Mouse (Mus musculus) embryonic facial prominence, embryonic 13.5 days (tissue): ENCODE measurements around the gene Vac14. TPM values are rescaled to one million over a fixed set of nuclear protein-coding genes. Genes with fewer than 3 reads are reported as not detected.

Experiments used
- ATAC-seq: fragments of 200-750 bp; cut with Nextera tagmentation; 2 replicates; pipeline ENCODE4 v1.8.0; 2017; ENCODE audit warnings: low read depth; ENCODE audit not compliant: insufficient number of reproducible peaks, insufficient read depth, low FRiP score, low TSS enrichment
- H3K27ac ChIP-seq: fragments of 300-500 bp; sonication (generic); 2 replicates; pipeline ENCODE4 v1.5.1; 2015; ENCODE audit warnings: moderate library complexity, mild to moderate bottlenecking, inconsistent platforms
- H3K27me3 ChIP-seq: fragments of 300-500 bp; sonication (generic); 2 replicates; pipeline ENCODE4 v1.6.1; 2015; ENCODE audit warnings: mild to moderate bottlenecking, inconsistent platforms
- H3K36me3 ChIP-seq: fragments of 300-500 bp; sonication (generic); 2 replicates; pipeline ENCODE4 v1.6.1; 2015; ENCODE audit warnings: mild to moderate bottlenecking, inconsistent platforms
- H3K4me1 ChIP-seq: fragments of 300-500 bp; sonication (generic); 2 replicates; pipeline ENCODE4 v1.6.1; 2015; ENCODE audit warnings: inconsistent platforms
- H3K4me2 ChIP-seq: fragments of 300-500 bp; sonication (generic); 2 replicates; pipeline ENCODE4 v1.6.1; 2015; ENCODE audit warnings: moderate library complexity, mild to moderate bottlenecking, inconsistent platforms
- H3K4me3 ChIP-seq: fragments of 300-500 bp; sonication (generic); 2 replicates; pipeline ENCODE4 v1.5.1; 2015; ENCODE audit warnings: mild to moderate bottlenecking, inconsistent platforms
- H3K9ac ChIP-seq: fragments of 300-500 bp; sonication (generic); 2 replicates; pipeline ENCODE4 v1.6.1; 2015; ENCODE audit warnings: mild to moderate bottlenecking, inconsistent platforms
- H3K9me3 ChIP-seq: fragments of 300-500 bp; sonication (generic); 2 replicates; pipeline ENCODE4 v1.6.1; 2016; ENCODE audit warnings: inconsistent platforms
- WGBS: fragments of 180-500 bp; shearing (Covaris S2); methylation state at CpG from one replicate; pipeline ENCODE4 v1.1.7; 2015; ENCODE audit warnings: mixed read lengths; 5-methylcytosine and 5-hydroxymethylcytosine counted together
- polyA plus RNA-seq: library from polyadenylated mRNA; unstranded; fragments of >200 nt; fragmentation: Nextera tagmentation; extraction: Ambion mirVana; gene quantifications from 2 replicates; pipeline ENCODE4 v1.2.1, GENCODE M21; 2015

The Vac14 gene
- polyA plus RNA-seq, 1 experiment from 2014 or later, result 19.8 TPM

DNA sequence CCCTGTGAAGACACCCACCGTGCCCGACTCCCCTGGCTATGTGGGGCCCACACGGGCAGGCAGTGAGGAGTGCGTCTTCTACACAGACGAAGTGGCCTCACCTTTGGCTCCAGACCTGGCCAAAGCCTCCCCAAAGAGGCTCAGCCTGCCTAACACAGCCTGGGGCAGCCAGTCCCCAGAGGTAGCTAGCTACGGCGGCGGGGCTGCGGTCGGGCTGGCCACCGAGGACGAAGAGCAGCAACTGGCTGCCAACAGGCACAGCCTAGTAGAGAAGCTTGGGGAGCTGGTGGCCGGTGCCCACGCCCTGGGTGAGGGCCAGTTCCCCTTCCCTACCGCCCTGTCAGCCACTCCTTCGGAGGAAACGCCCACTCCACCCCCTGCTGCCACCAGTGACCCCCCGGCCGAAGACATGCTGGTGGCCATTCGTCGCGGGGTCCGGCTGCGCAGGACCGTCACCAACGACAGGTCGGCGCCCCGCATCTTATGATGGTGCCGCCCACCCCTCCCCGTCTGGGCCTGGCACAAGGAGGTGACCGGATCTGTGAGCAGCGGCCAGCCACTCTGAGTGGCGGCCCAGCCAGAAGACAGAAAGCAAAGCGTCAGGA, 120.3 kb downstream of the Vac14 start:
- Histone ChIP-seq H3K4me1 (no peaks in the 10 kb centered on the region), H3K4me3 (no peak overlapping the region), H3K27me3 (no peaks in the 10 kb centered on the region), H3K36me3 (peaks cover 84% of the 10 kb centered on the region), H3K4me2 (no peak overlapping the region), H3K9ac (no peak overlapping the region), H3K9me3 (no peaks in the 10 kb centered on the region), H3K27ac (no peak overlapping the region)
- WGBS, result 95% methylated on average over 35 of the region's 35 CpGs
- no peak; the same call in 1 of the 2 replicates for ATAC-seq

DNA sequence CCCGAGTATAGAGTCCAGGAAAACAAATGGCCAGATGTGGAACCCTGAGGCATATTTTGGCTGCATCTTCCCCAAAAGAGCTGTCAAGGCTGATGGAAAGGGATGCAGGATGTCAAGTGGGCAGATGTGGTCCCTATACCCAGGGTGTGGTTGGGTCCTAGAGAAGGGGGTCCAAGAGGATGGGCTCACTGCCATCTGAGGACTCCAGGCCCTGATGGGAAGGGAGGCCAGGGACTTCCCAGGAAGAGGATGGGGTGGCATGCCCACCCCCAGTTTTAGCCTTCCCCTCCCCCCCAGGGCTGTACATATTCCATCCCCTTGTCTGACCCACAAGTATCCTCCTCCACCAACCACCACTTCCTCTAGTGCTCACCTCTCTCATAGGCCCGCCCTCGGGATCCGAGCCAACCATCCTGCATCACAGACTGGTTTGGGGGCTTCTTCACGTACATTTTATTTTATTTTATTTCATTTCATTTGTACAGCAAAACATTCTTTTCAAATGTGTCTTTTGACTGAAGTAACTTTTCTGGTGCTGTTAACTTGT, 122.3 kb downstream of the Vac14 start:
- H3K4me2 ChIP-seq, result no peak overlapping the region
- no peaks in the 10 kb centered on the region for H3K4me1 ChIP-seq
- no peak overlapping the region for H3K9ac ChIP-seq
- H3K4me3 ChIP-seq, result no peak overlapping the region
- H3K9me3 ChIP-seq, result no peaks in the 10 kb centered on the region
- H3K27ac ChIP-seq, result no peak overlapping the region
- no peak for ATAC-seq
- peaks cover 65% of the 10 kb centered on the region for H3K36me3 ChIP-seq
- no peaks in the 10 kb centered on the region for H3K27me3 ChIP-seq
- WGBS, result 84% methylated on average over 5 of the region's 5 CpGs

DNA sequence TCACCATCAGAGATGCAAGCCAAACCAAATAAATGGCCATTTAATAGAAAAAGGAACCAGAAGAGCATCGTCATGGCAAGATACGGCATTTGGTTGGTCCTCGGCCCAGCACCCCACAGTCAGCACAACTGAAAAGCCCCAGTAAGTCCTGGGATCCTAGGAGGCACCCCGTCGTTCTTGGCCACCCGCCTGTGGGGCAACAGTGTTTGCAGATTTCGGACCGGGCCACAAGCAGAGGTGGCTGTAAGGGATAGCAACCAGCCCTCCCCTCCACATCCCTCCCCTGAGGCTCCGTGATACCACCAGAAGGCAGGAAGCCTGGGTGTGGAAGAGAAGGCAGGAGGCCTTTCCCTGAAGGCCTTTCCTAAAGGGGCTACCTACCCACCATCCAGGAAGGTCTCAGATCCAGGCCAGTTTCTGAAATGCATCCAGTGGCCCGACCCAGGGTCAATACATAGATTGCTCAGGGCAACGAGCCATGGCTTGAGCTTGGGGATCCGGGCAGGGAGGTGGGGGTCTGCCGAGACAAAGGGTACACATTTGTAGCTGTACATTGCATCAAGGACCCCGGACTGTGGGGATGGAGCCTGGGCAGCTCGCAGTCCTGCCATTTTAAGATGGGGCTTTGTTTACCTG, 123.5 kb downstream of the Vac14 start:
- H3K36me3 ChIP-seq, result peaks cover 53% of the 10 kb centered on the region

DNA sequence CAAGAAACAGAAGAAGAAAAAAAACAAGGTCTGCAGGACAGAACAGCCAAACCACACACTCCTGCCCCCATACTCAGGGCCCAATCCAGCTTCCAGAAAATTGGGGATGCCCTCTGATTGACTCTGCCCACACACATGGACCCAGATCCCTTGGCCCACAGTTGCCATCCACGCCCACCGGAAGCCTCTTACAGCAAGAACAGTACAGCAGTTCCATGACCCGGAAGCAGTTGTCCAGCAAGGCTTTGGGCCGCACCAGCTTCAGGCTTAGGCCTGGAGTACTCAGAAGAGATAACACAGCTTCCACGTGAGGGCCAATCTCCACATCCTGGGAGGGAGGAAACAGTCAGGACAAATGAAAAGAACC, 124.0 kb downstream of the Vac14 start:
- Histone ChIP-seq H3K4me3 (no peak overlapping the region), H3K4me2 (no peak overlapping the region), H3K27me3 (no peaks in the 10 kb centered on the region), H3K4me1 (no peaks in the 10 kb centered on the region), H3K9ac (no peak overlapping the region), H3K27ac (no peak overlapping the region), H3K9me3 (no peaks in the 10 kb centered on the region), H3K36me3 (peaks cover 48% of the 10 kb centered on the region)
- 90% methylated on average over 5 of the region's 5 CpGs for WGBS
- no peak for ATAC-seq

More for the DNA sequence above, 123.5 kb downstream of the Vac14 start:
- H3K9me3 ChIP-seq, result no peaks in the 10 kb centered on the region
- no peak overlapping the region for H3K4me3 ChIP-seq
- no peak overlapping the region for H3K4me2 ChIP-seq
- no peaks in the 10 kb centered on the region for H3K27me3 ChIP-seq
- 78% methylated on average over 15 of the region's 15 CpGs for WGBS
- H3K27ac ChIP-seq, result no peak overlapping the region
- H3K4me1 ChIP-seq, result no peaks in the 10 kb centered on the region
- H3K9ac ChIP-seq, result no peak overlapping the region
- ATAC-seq, result no peak

DNA sequence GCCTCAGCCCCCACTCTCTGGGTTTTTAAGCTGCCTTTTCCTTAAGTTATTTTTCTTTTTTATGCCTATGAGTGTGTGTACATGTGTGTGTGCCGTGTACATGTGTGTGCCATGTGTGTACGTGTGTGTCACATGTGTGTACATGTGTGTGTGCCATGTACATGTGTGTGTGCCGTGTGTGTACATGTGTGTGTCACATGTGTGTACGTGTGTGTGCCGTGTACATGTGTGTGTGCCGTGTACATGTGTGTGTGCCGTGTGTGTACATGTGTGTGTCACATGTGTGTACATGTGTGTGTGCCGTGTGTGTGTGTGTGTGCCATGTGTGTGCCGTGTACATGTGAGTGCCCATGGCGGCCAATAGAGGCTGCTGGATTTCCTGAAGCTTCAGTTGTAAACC, 126.8 kb downstream of the Vac14 start:
- no peak overlapping the region for H3K4me3 ChIP-seq
- H3K27me3 ChIP-seq, result no peaks in the 10 kb centered on the region
- H3K9ac ChIP-seq, result no peak overlapping the region
- peaks cover 21% of the 10 kb centered on the region for H3K36me3 ChIP-seq
- H3K9me3 ChIP-seq, result no peaks in the 10 kb centered on the region
- no peaks in the 10 kb centered on the region for H3K4me1 ChIP-seq
- ATAC-seq, result no peak
- H3K4me2 ChIP-seq, result no peak overlapping the region
- 91% methylated on average over 10 of the region's 10 CpGs for WGBS
- H3K27ac ChIP-seq, result no peak overlapping the region

DNA sequence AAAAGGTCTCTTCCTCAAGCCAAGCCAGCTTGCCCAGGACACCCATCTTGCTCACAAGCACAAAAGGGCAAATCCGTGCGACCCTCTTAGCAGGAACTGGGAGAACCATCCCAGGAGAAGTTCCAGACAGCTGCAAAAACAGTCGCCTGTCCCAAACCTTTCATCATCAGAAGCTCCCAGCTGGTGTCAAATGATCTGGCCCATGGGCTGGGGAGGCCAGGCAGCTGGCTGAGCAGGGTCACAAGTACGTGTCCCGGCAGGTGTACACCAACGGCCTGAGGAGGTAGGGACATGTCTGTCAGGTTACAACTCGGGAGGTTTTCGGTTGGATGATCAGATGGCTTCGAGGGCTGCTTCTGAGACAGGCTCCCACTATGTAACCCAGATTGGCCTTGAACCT, 128.3 kb downstream of the Vac14 start:
- no peak overlapping the region for H3K27ac ChIP-seq
- no peak for ATAC-seq

DNA sequence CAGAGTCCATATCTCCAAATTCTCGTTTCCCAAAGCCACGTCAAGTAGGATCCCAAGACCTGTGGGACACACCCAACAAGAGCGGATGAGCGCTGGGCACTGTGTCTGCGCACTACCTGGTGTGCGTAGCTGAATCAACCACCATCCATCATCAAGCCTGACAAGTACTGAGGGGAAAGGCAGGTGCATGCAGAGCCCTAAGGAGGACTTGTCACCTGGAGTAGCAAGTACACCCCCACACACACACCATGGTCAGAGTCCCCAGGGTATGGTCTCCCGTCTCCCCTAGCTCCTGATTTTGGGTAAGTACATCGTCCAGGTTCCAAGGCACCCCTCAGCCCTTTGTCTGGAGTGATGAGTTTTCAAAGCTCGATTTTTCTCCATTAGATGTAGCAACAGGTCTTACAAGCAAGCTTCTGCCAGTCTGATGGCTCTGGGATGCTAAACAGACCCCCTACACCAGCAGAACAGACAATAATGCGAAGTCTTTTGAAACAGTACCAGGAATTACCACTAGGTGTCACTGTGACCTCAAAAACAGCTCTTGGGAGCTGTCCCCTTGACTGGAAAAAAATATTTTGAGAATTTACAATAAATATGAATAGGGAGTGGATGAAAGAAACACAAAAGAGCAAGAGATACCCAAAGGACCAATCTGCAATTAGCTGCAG, 131.2 kb downstream of the Vac14 start:
- ATAC-seq, result no peak

More for the DNA sequence above, 128.3 kb downstream of the Vac14 start:
- H3K9me3 ChIP-seq, result no peaks in the 10 kb centered on the region
- H3K27me3 ChIP-seq, result no peaks in the 10 kb centered on the region
- no peak overlapping the region for H3K4me2 ChIP-seq
- peaks cover 10% of the 10 kb centered on the region; the same call in 1 of the 2 replicates for H3K36me3 ChIP-seq
- no peak overlapping the region for H3K4me3 ChIP-seq
- H3K9ac ChIP-seq, result no peak overlapping the region
- H3K4me1 ChIP-seq, result no peaks in the 10 kb centered on the region
- WGBS, result 51% methylated on average over 9 of the region's 9 CpGs

DNA sequence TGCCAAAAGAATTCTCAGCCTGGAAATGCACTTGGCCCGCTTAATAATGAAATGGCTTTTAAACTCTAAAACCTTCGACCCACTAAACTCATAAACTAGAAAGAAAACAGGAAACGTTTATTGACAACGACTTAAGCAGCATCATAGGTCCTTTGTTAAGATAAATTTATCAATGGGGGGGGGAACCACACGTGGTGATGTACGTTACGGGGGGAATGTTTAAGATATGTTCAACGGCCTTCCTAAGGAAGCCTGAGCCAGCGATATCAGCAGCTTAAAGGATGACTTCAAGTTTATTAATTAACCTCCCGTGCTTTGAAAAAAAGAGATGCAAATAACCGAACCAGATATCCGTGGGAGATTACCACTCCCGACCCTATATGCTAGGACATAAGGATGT, 131.9 kb downstream of the Vac14 start:
- H3K9ac ChIP-seq, result no peak overlapping the region
- H3K27ac ChIP-seq, result no peak overlapping the region
- peaks cover 10% of the 10 kb centered on the region for H3K4me1 ChIP-seq
- H3K4me2 ChIP-seq, result no peak overlapping the region
- H3K4me3 ChIP-seq, result no peak overlapping the region
- H3K36me3 ChIP-seq, result no peaks in the 10 kb centered on the region
- no peak for ATAC-seq
- 48% methylated on average over 13 of the region's 13 CpGs for WGBS
- no peaks in the 10 kb centered on the region for H3K9me3 ChIP-seq
- no peaks in the 10 kb centered on the region for H3K27me3 ChIP-seq

More for the DNA sequence above, 131.2 kb downstream of the Vac14 start:
- H3K4me2 ChIP-seq, result no peak overlapping the region
- 57% methylated on average over 10 of the region's 10 CpGs for WGBS
- no peaks in the 10 kb centered on the region for H3K9me3 ChIP-seq
- peaks cover 3% of the 10 kb centered on the region for H3K4me1 ChIP-seq
- H3K27ac ChIP-seq, result no peak overlapping the region
- no peak overlapping the region for H3K9ac ChIP-seq
- H3K36me3 ChIP-seq, result no peaks in the 10 kb centered on the region
- H3K27me3 ChIP-seq, result no peaks in the 10 kb centered on the region
- H3K4me3 ChIP-seq, result no peak overlapping the region

DNA sequence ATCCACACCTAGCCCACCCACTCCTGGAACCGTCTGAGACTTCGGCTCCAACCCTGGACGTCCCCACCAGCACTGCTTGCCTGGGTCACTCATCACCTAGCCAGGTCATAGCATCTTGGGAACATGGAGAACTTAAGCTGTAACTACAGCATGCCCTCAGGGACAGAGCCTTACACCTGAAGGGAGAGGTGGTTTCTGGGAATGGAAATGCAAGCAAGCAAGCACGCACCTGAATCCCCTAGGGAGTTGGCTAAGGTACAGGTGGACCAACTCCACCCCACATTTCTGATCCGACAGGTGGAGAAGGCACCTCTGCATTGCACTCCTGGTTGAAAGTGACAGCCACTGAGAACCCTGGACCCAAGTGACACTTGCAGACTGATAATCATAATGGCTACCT, 133.1 kb downstream of the Vac14 start:
- peaks cover 12% of the 10 kb centered on the region for H3K4me1 ChIP-seq
- H3K4me3 ChIP-seq, result no peak overlapping the region
- no peaks in the 10 kb centered on the region for H3K9me3 ChIP-seq
- H3K4me2 ChIP-seq, result no peak overlapping the region
- no peak overlapping the region for H3K27ac ChIP-seq
- H3K9ac ChIP-seq, result no peak overlapping the region
- no peaks in the 10 kb centered on the region for H3K36me3 ChIP-seq
- no peaks in the 10 kb centered on the region for H3K27me3 ChIP-seq
- ATAC-seq, result no peak
- WGBS, result 79% methylated on average over 5 of the region's 5 CpGs

DNA sequence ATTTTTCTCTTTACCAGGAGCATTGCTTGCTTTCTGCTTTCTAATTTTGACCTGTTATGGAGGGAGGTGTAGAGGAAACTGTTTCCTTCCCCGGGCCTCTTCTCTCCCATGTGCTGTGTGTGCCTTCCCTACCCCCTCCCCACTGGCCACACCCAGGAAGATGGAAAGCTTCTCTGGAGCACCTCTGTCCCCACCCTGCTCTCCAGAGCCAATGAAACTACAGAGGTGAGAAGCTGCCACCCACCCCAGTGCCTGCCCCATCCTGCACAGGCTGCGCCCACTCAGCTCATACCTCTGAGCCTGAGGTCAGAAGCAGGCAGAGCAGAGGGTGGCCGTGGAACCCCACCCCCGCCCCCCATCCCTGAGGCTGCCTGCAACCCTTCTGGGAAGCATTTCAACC, 136.3 kb downstream of the Vac14 start:
- no peak overlapping the region for H3K4me3 ChIP-seq
- H3K36me3 ChIP-seq, result no peaks in the 10 kb centered on the region
- ATAC-seq, result no peak; the same call in 1 of the 2 replicates
- H3K4me2 ChIP-seq, result no peak overlapping the region
- peaks cover 12% of the 10 kb centered on the region for H3K4me1 ChIP-seq
- H3K9ac ChIP-seq, result no peak overlapping the region
- H3K27me3 ChIP-seq, result no peaks in the 10 kb centered on the region
- no peaks in the 10 kb centered on the region for H3K9me3 ChIP-seq
- no peak overlapping the region for H3K27ac ChIP-seq
- 39% methylated on average over 4 of the region's 4 CpGs for WGBS

DNA sequence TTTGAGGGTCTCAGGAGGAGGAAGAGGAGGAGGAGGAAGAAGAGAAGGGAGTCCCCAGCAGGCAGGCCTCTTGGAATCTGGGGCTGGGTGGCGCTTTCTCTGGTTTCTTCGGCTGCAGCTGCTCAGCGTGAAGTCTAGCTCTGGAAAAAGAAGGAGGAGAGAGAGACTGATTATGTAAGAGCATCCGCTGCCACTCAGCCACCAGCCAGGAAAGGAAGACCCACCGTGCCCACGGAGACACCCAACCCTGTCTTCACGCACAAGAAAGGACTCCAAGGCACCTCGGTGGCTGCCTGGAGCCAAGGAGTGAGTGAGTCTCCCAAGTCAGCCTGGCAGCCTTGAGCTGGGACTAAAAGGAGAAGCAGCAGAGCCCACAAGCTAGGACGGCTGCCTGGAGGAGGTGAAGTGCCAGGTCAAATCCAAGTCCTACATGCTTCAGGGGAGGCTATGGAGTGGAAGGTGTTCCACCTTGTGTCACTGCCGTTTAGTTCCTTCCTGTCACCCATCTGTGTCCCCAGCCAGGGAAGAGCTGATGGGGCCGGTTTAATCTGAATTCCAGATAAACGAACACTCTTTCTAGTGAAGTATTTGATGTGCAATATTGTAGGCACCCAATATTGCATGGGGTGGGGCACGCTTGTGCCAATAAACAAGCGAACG, 137.3 kb downstream of the Vac14 start:
- H3K4me1 ChIP-seq, result peaks cover 12% of the 10 kb centered on the region
- WGBS, result 54% methylated on average over 15 of the region's 15 CpGs
- no peak overlapping the region for H3K4me3 ChIP-seq
- no peaks in the 10 kb centered on the region for H3K9me3 ChIP-seq
- no peaks in the 10 kb centered on the region for H3K36me3 ChIP-seq
- ATAC-seq, result no peak
- no peaks in the 10 kb centered on the region for H3K27me3 ChIP-seq
- H3K4me2 ChIP-seq, result no peak overlapping the region
- no peak overlapping the region; the same call in 1 of the 2 replicates for H3K27ac ChIP-seq
- 0 out of 2 replicates have a peak overlapping the region, but pooled peaks have one; percentile 28 for H3K9ac ChIP-seq
